26 mouse cellular contexts compared by ENCODE assay signal in genomic region chr1:92150201-92150600, GRCm38 (mm10). TPM values are rescaled to one million over a fixed set of nuclear protein-coding genes. Genes with fewer than 3 reads are reported as not detected.
A peak's percentile ranks its signal among the peaks of the same experiment; 100 is the strongest.
DNase-seq lines count a peak whose midpoint lies in the region; ATAC-seq lines count a peak whose summit lies in the region.
"Had no signal": no experiment of that assay in that cellular context is flagged by ENCODE, and none has a peak within 500 bp of the region (broad histone marks: within the 10 kb centered on the region; RNA-seq: fewer than 3 reads in every experiment).

No protein-coding gene starts in this region.

- H3K9ac ChIP-seq in lung, embryonic 16.5 days (ENCODE audit: low read length): no peak overlapping the region
- H3K9ac ChIP-seq: kidney, embryonic 15.5 days; limb, embryonic 15.5 days; liver, embryonic 15.5 days; midbrain, embryonic 12.5 days; neural tube, embryonic 13.5 days had no signal

- H3K27ac ChIP-seq in lung, embryonic 16.5 days (ENCODE audit: low read length): no peak overlapping the region
- H3K27ac ChIP-seq: hindbrain, embryonic 10.5 days; kidney, embryonic 15.5 days; limb, embryonic 15.5 days; liver, embryonic 15.5 days; midbrain, embryonic 12.5 days; neural tube, embryonic 13.5 days had no signal

- no peaks in the 10 kb centered on the region for H3K27me3 ChIP-seq in lung, embryonic 16.5 days (ENCODE audit: control insufficient read depth, insufficient read depth, low read depth, low read length)
- H3K27me3 ChIP-seq: CH12.LX; kidney, embryonic 15.5 days; limb, embryonic 15.5 days; liver, embryonic 15.5 days; midbrain, embryonic 12.5 days; neural tube, embryonic 13.5 days had no signal

- H3K4me2 ChIP-seq in lung, embryonic 16.5 days (ENCODE audit: low read depth, low read length): no peak overlapping the region
- H3K4me2 ChIP-seq: heart, embryonic 11.5 days; kidney, embryonic 15.5 days; limb, embryonic 15.5 days; liver, embryonic 15.5 days; midbrain, embryonic 12.5 days; neural tube, embryonic 13.5 days had no signal

- no peaks in the 10 kb centered on the region for H3K9me3 ChIP-seq in lung, embryonic 16.5 days (ENCODE audit: control insufficient read depth, low read length)
- H3K9me3 ChIP-seq: G1E; hindbrain, embryonic 10.5 days; kidney, embryonic 15.5 days; limb, embryonic 15.5 days; liver, embryonic 15.5 days; midbrain, embryonic 12.5 days; neural tube, embryonic 13.5 days had no signal

- no peak overlapping the region for H3K4me3 ChIP-seq in lung, embryonic 16.5 days (ENCODE audit: low read length)
- H3K4me3 ChIP-seq: hindbrain, embryonic 10.5 days; kidney, embryonic 15.5 days; limb, embryonic 15.5 days; liver, embryonic 15.5 days; midbrain, embryonic 12.5 days; myocyte; neural tube, embryonic 13.5 days had no signal

- WGBS in lung, embryonic 16.5 days: 40% methylated on average over 1 of the region's 1 CpGs

- DNase-seq in frontal cortex, postnatal 14 days (ENCODE audit: low spot score in 2 of 2): no peak
- DNase-seq in lung, adult 18-20 months: no peak
- DNase-seq in 3T3-L1 (ENCODE audit: low read depth, low spot score): peak; percentile 60
- peak; percentile 68 for DNase-seq in brain, adult 2 months (ENCODE audit: low read depth, low spot score)
- no peak for DNase-seq in adrenal gland, postnatal 14 days
- DNase-seq: adrenal gland, postnatal 10 days; B cell, adult 2 months; cerebellum, adult 9-10 months; kidney, adult 11 months; kidney, postnatal 36 days; layer of hippocampus, postnatal 36 days; lung, postnatal 10 days; retina, postnatal 1 day; spleen, adult 18-20 months had no signal

- no peaks in the 10 kb centered on the region for H3K36me3 ChIP-seq in lung, embryonic 16.5 days (ENCODE audit: control insufficient read depth, insufficient read depth, low read length)
- H3K36me3 ChIP-seq: liver, embryonic 15.5 days had no signal

- ATAC-seq in frontal cortex, adult (ENCODE audit: low TSS enrichment): peak; percentile 62
- ATAC-seq in lung, embryonic 16.5 days (ENCODE audit: low read depth): peak; percentile 65

- H3K4me1 ChIP-seq in lung, embryonic 16.5 days (replicated peaks; ENCODE audit: control insufficient read depth, insufficient read depth, low read length): peaks cover 4% of the 10 kb centered on the region
- H3K4me1 ChIP-seq: midbrain, embryonic 12.5 days had no signal

RNA-seq across cellular contexts. Expression of gene Hdac4, which starts 45.3 kb away (rescaled TPM):
- 15.6 and 17.6 TPM in 2 replicates for polyA plus RNA-seq in lung, embryonic 16.5 days (2015; fragmentation: Nextera tagmentation; extraction: Ambion mirVana)
- total RNA-seq in adrenal gland, postnatal 14 days (2021): 70.1 and 70.3 TPM in 2 replicates

Comparison
In these comparisons a context has a peak if more than half of its experiments do, and no peak if none do; other contexts are left out.
1. DNase-seq: peak in 3T3-L1 (single experiment) and brain, adult 2 months (single experiment); none in frontal cortex, postnatal 14 days (0 of 2), lung, adult 18-20 months (0 of 2) and adrenal gland, postnatal 14 days (single experiment).